ENCODE assay signal across 28 mouse cellular contexts in the genomic region with DNA sequence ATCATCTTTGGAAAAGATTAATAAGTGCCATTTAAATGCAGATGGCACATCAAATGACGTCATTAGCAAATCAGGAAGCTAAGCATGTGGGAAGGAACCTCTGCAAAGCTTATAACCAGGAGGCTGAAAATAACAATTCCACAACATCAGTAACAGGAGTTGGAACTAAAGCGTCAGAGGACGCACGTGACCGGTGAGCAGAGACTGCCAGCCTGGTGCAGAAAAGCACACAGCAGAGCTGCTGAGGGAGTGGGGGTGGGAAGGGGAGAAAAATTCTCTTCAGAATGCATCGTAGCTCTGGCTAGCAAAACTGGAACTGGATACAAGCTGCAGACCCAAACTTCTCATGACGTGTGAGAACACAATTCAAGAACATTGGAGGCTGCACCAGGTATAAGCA. TPM values are rescaled to one million over a fixed set of nuclear protein-coding genes. Genes with fewer than 3 reads are reported as not detected.
DNase-seq lines count a peak whose midpoint lies in the region; TF ChIP-seq lines count a peak whose summit lies in the region.
"Had no signal": no experiment of that assay in that cellular context is flagged by ENCODE, and none has a peak within 500 bp of the region (broad histone marks: within the 10 kb centered on the region; RNA-seq: fewer than 3 reads in every experiment).

No protein-coding gene starts in this region.

- peak in 1 of 2 experiments; percentile 72 for DNase-seq in layer of hippocampus, adult 2 months (ENCODE audit: low spot score in 2 of 2)
- no peak for DNase-seq in layer of hippocampus, postnatal 25 days (ENCODE audit: extremely low spot score in 1 of 2, low spot score in 1 of 2)
- peak; percentile 75 for DNase-seq in right cerebral cortex, adult 18-20 months
- no peak for DNase-seq in right cerebral cortex, postnatal 14 days
- DNase-seq in layer of hippocampus, adult 8-10 months (ENCODE audit: low spot score in 2 of 2): peak; percentile 49 to 60
- no peak for DNase-seq in thymus, postnatal 14 days
- no peak for DNase-seq in ovary, postnatal 36 days (ENCODE audit: low spot score)
- DNase-seq: adrenal gland, postnatal 25 days; cerebellum, adult 2 months; gastrocnemius, postnatal 10 days; heart, postnatal 10 days; kidney, adult 18-20 months; kidney, postnatal 25 days; lung, adult 2 months; lung, postnatal 10 days; midbrain, embryonic 14.5 days; thymus, adult 2 months; thymus, postnatal 4 days had no signal

- peak overlapping the region; percentile 46 for H3K27ac ChIP-seq in layer of hippocampus, adult 2 months
- H3K27ac ChIP-seq: heart, embryonic 13.5 days; hindbrain, embryonic 10.5 days; kidney, embryonic 15.5 days; limb, embryonic 10.5 days; limb, embryonic 15.5 days; liver, embryonic 14.5 days; macrophage; neural tube, embryonic 15.5 days; stomach, postnatal 0 days had no signal

- no peak for TF ChIP-seq CTCF in layer of hippocampus, adult 2 months (conservative IDR thresholded peaks at IDR 0.05)

- H3K4me3 ChIP-seq in layer of hippocampus, adult 2 months: no peak overlapping the region
- H3K4me3 ChIP-seq: erythroblast, embryonic 14.5 days; heart, embryonic 13.5 days; hindbrain, embryonic 10.5 days; kidney, embryonic 15.5 days; limb, embryonic 10.5 days; limb, embryonic 15.5 days; neural tube, embryonic 15.5 days had no signal

RNA-seq across cellular contexts. Expression of gene Mxd3, which starts 14.7 kb away (rescaled TPM):
- total RNA-seq in layer of hippocampus, adult 2 months (2021): 1 to 10 TPM; 1.2 to 1.8 TPM
- 1 to 10 TPM; 1.2 to 2.4 TPM for total RNA-seq in layer of hippocampus, postnatal 25 days (2021)
- total RNA-seq in layer of hippocampus, adult 8-10 months (2022): 1 to 10 TPM in 2 of 4 experiments, under 1 TPM in 2; 0.82 to 1.5 (median 1.0) TPM

RNA-seq across cellular contexts. Expression of gene Lman2, which starts 18.3 kb away (rescaled TPM):
- 10 to 100 TPM; 66.2 to 66.8 TPM for total RNA-seq in layer of hippocampus, adult 2 months (2021)
- 10 to 100 TPM; 58.4 to 61.0 TPM for total RNA-seq in layer of hippocampus, postnatal 25 days (2021)
- 10 to 100 TPM; 56.6 to 72.8 (median 65.0) TPM for total RNA-seq in layer of hippocampus, adult 8-10 months (2022)

RNA-seq across cellular contexts. Expression of gene Rab24, which starts 22.5 kb away (rescaled TPM):
- total RNA-seq in layer of hippocampus, adult 2 months (2021): 10 to 100 TPM; 82.8 to 84.2 TPM
- 10 to 100 TPM; 74.0 to 83.3 TPM for total RNA-seq in layer of hippocampus, postnatal 25 days (2021)
- 10 to 100 TPM; 75.4 to 84.1 (median 80.8) TPM for total RNA-seq in layer of hippocampus, adult 8-10 months (2022)

RNA-seq across cellular contexts. Expression of gene Prelid1, which starts 24.0 kb away (rescaled TPM):
- 100 to 1,000 TPM; 142 to 153 TPM for total RNA-seq in layer of hippocampus, adult 2 months (2021)
- 100 to 1,000 TPM; 139 to 165 TPM for total RNA-seq in layer of hippocampus, postnatal 25 days (2021)
- 100 to 1,000 TPM; 133 to 152 (median 139) TPM for total RNA-seq in layer of hippocampus, adult 8-10 months (2022)

RNA-seq across cellular contexts. Expression of gene Rgs14, which starts 25.2 kb away (rescaled TPM):
- total RNA-seq in layer of hippocampus, adult 2 months (2021): 100 to 1,000 TPM; 113 to 119 TPM
- 10 to 100 TPM; 94.5 to 98.2 TPM for total RNA-seq in layer of hippocampus, postnatal 25 days (2021)
- total RNA-seq in layer of hippocampus, adult 8-10 months (2022): 10 to 100 TPM; 86.8 to 97.9 (median 95.0) TPM

Comparison
In these comparisons a context has a peak if more than half of its experiments do, and no peak if none do; other contexts are left out.
1. DNase-seq: peak in right cerebral cortex, adult 18-20 months (single experiment) and layer of hippocampus, adult 8-10 months (2 of 2); none in layer of hippocampus, postnatal 25 days (0 of 2), right cerebral cortex, postnatal 14 days (single experiment), thymus, postnatal 14 days (single experiment) and ovary, postnatal 36 days (single experiment).